Mouse (Mus musculus): ENCODE measurements around the gene Rab3b. TPM values are rescaled to one million over a fixed set of nuclear protein-coding genes. Genes with fewer than 3 reads are reported as not detected.

Rab3b gene
- polyA plus RNA-seq, 1 experiment = 17.0 TPM

- H3K9me3 ChIP-seq (replicated peaks; ENCODE audit: control insufficient read depth, insufficient read depth, low read length, poor library complexity, severe bottlenecking) = no peaks in the 10 kb centered on the region
- H3K27me3 ChIP-seq (ENCODE audit: control insufficient read depth, insufficient read depth, low read length, poor library complexity, severe bottlenecking) = no peaks in the 10 kb centered on the region
- peak overlapping the region; percentile 95 for H3K9ac ChIP-seq (ENCODE audit: low read depth, poor library complexity, severe bottlenecking)
- H3K4me3 ChIP-seq (ENCODE audit: low read depth, low read length) = peak overlapping the region; percentile 97
- no peaks in the 10 kb centered on the region for H3K4me1 ChIP-seq (ENCODE audit: control insufficient read depth, insufficient read depth, low read length)
- no peak for TF ChIP-seq CTCF (IDR thresholded peaks at IDR 0.05; ENCODE audit: low read depth, low read length)
- TF ChIP-seq EP300 (IDR thresholded peaks at IDR 0.05; ENCODE audit: insufficient read depth, low read depth, low read length) = no peak
- TF ChIP-seq POLR2A (IDR thresholded peaks at IDR 0.05; ENCODE audit: insufficient read depth, low read length) = no peak
- H3K36me3 ChIP-seq (ENCODE audit: control insufficient read depth, insufficient read depth, low read length, poor library complexity, severe bottlenecking) = peaks cover 5% of the 10 kb centered on the region; the same call in 1 of the 2 replicates
- peak overlapping the region; percentile 97 for H3K27ac ChIP-seq (ENCODE audit: insufficient read depth, low read length)
These were observed 43.9 kb upstream of the Rab3b start for GRCm38 (mm10) chr4:108834971-108835311.

- Histone ChIP-seq H3K4me3 (ENCODE audit: low read depth, low read length) (peak overlapping the region; percentile 97), H3K9me3 (replicated peaks; ENCODE audit: control insufficient read depth, insufficient read depth, low read length, poor library complexity, severe bottlenecking) (no peaks in the 10 kb centered on the region), H3K9ac (ENCODE audit: low read depth, poor library complexity, severe bottlenecking) (peak overlapping the region; percentile 95), H3K27me3 (ENCODE audit: control insufficient read depth, insufficient read depth, low read length, poor library complexity, severe bottlenecking) (no peaks in the 10 kb centered on the region), H3K4me1 (ENCODE audit: control insufficient read depth, insufficient read depth, low read length) (no peaks in the 10 kb centered on the region), H3K36me3 (ENCODE audit: control insufficient read depth, insufficient read depth, low read length, poor library complexity, severe bottlenecking) (no peaks in the 10 kb centered on the region), H3K27ac (ENCODE audit: insufficient read depth, low read length) (peak overlapping the region; percentile 97)
- no peak for TF ChIP-seq POLR2A (IDR thresholded peaks at IDR 0.05; ENCODE audit: insufficient read depth, low read length)
- no peak for TF ChIP-seq EP300 (IDR thresholded peaks at IDR 0.05; ENCODE audit: insufficient read depth, low read depth, low read length)
- no peak for TF ChIP-seq CTCF (IDR thresholded peaks at IDR 0.05; ENCODE audit: low read depth, low read length)
These were observed 43.4 kb upstream of the Rab3b start for GRCm38 (mm10) chr4:108835496-108835895.

- Histone ChIP-seq H3K4me1 (ENCODE audit: control insufficient read depth, insufficient read depth, low read length) (peaks cover 2% of the 10 kb centered on the region), H3K9me3 (replicated peaks; ENCODE audit: control insufficient read depth, insufficient read depth, low read length, poor library complexity, severe bottlenecking) (no peaks in the 10 kb centered on the region), H3K27me3 (ENCODE audit: control insufficient read depth, insufficient read depth, low read length, poor library complexity, severe bottlenecking) (no peaks in the 10 kb centered on the region), H3K27ac (ENCODE audit: insufficient read depth, low read length) (no peak overlapping the region), H3K9ac (ENCODE audit: low read depth, poor library complexity, severe bottlenecking) (no peak overlapping the region), H3K4me3 (ENCODE audit: low read depth, low read length) (no peak overlapping the region), H3K36me3 (ENCODE audit: control insufficient read depth, insufficient read depth, low read length, poor library complexity, severe bottlenecking) (no peaks in the 10 kb centered on the region)
- TF ChIP-seq EP300 (IDR thresholded peaks at IDR 0.05; ENCODE audit: insufficient read depth, low read depth, low read length) = no peak
- no peak for TF ChIP-seq POLR2A (IDR thresholded peaks at IDR 0.05; ENCODE audit: insufficient read depth, low read length)
- TF ChIP-seq CTCF (IDR thresholded peaks at IDR 0.05; ENCODE audit: low read depth, low read length) = no peak
These were observed 40.8 kb upstream of the Rab3b start for GRCm38 (mm10) chr4:108838031-108838430.

DNA sequence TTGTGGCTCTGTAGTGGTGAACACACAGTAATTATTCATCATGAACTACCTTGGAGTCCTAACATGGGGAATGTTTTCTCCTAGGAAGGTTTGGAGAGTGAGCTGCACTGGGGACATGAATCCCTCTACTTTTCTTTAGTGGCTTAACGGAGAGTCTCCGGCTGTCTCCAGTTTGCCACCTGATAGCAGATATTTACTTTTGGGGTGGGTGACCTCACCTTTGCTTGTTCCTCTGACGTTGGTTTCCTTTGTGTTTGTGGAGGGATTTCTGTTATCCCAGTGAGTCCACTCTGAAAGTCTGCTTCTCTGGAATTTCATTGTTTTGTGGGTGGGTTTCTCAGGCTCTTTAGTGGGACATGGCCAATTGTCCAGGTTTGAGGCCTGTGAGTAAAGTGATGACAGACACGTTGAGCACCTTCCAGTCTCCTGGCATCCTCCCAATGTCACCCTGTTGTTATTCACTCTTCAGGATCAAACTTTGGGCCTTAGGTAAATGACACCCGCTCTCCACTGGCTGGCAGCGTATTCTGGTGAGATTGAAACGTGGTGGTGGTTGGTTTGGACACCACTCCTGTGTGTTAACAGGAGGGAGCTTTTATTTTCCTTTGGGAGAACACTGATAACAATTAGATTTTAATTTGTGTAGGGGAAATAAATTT lies 36.8 kb upstream of the Rab3b start:
- H3K36me3 ChIP-seq (ENCODE audit: control insufficient read depth, insufficient read depth, low read length, poor library complexity, severe bottlenecking) = no peaks in the 10 kb centered on the region
- no peaks in the 10 kb centered on the region for H3K9me3 ChIP-seq (replicated peaks; ENCODE audit: control insufficient read depth, insufficient read depth, low read length, poor library complexity, severe bottlenecking)
- TF ChIP-seq CTCF (IDR thresholded peaks at IDR 0.05; ENCODE audit: low read depth, low read length) = no peak
- no peak for TF ChIP-seq POLR2A (IDR thresholded peaks at IDR 0.05; ENCODE audit: insufficient read depth, low read length)
- TF ChIP-seq EP300 (IDR thresholded peaks at IDR 0.05; ENCODE audit: insufficient read depth, low read depth, low read length) = no peak
- H3K4me3 ChIP-seq (ENCODE audit: low read depth, low read length) = no peak overlapping the region
- H3K4me1 ChIP-seq (ENCODE audit: control insufficient read depth, insufficient read depth, low read length) = peaks cover 2% of the 10 kb centered on the region
- no peak overlapping the region for H3K9ac ChIP-seq (ENCODE audit: low read depth, poor library complexity, severe bottlenecking)
- peak overlapping the region; percentile 19; the same call in 1 of the 2 replicates for H3K27ac ChIP-seq (ENCODE audit: insufficient read depth, low read length)
- no peaks in the 10 kb centered on the region for H3K27me3 ChIP-seq (ENCODE audit: control insufficient read depth, insufficient read depth, low read length, poor library complexity, severe bottlenecking)

DNA sequence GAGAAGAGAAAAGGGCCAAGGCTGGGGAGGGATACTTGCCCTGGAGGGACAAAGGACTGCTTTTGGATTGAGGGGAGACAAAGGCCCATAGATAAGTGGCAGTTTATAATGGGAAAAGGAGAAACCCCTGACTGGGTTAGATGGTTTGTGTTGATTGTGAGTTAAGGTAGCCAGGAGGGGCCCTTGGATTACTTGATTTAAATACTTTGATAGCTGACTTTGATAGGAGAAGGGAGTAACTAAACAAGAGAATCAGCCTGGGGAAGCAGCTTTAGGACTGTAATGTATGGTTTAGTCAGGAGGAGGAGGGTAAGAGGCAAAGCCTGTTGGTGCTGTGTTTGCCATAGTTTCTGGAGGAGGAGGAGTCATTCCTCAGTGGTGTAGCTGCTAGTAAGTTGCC lies 35.5 kb upstream of the Rab3b start:
- no peak overlapping the region for H3K4me3 ChIP-seq (ENCODE audit: low read depth, low read length)
- no peak for TF ChIP-seq CTCF (IDR thresholded peaks at IDR 0.05; ENCODE audit: low read depth, low read length)
- TF ChIP-seq EP300 (IDR thresholded peaks at IDR 0.05; ENCODE audit: insufficient read depth, low read depth, low read length) = 0 out of 2 replicates have a peak, but pooled peaks have one; percentile 18
- H3K36me3 ChIP-seq (ENCODE audit: control insufficient read depth, insufficient read depth, low read length, poor library complexity, severe bottlenecking) = no peaks in the 10 kb centered on the region
- peaks cover 2% of the 10 kb centered on the region for H3K4me1 ChIP-seq (ENCODE audit: control insufficient read depth, insufficient read depth, low read length)
- peak overlapping the region; percentile 18; the same call in 1 of the 2 replicates for H3K9ac ChIP-seq (ENCODE audit: low read depth, poor library complexity, severe bottlenecking)
- no peaks in the 10 kb centered on the region for H3K9me3 ChIP-seq (replicated peaks; ENCODE audit: control insufficient read depth, insufficient read depth, low read length, poor library complexity, severe bottlenecking)
- H3K27me3 ChIP-seq (ENCODE audit: control insufficient read depth, insufficient read depth, low read length, poor library complexity, severe bottlenecking) = no peaks in the 10 kb centered on the region
- H3K27ac ChIP-seq (ENCODE audit: insufficient read depth, low read length) = peak overlapping the region; percentile 93

GRCm38 (mm10) chr4:108845824-108846569 lies 32.9 kb upstream of the Rab3b start:
- TF ChIP-seq EP300 (IDR thresholded peaks at IDR 0.05; ENCODE audit: insufficient read depth, low read depth, low read length) (no peak), POLR2A (IDR thresholded peaks at IDR 0.05; ENCODE audit: insufficient read depth, low read length) (no peak), CTCF (IDR thresholded peaks at IDR 0.05; ENCODE audit: low read depth, low read length) (no peak)
- Histone ChIP-seq H3K36me3 (ENCODE audit: control insufficient read depth, insufficient read depth, low read length, poor library complexity, severe bottlenecking) (peaks cover 14% of the 10 kb centered on the region; the same call in 1 of the 2 replicates), H3K4me3 (ENCODE audit: low read depth, low read length) (no peak overlapping the region), H3K27me3 (ENCODE audit: control insufficient read depth, insufficient read depth, low read length, poor library complexity, severe bottlenecking) (no peaks in the 10 kb centered on the region), H3K9me3 (replicated peaks; ENCODE audit: control insufficient read depth, insufficient read depth, low read length, poor library complexity, severe bottlenecking) (no peaks in the 10 kb centered on the region), H3K4me1 (ENCODE audit: control insufficient read depth, insufficient read depth, low read length) (peaks cover 2% of the 10 kb centered on the region), H3K27ac (ENCODE audit: insufficient read depth, low read length) (no peak overlapping the region), H3K9ac (ENCODE audit: low read depth, poor library complexity, severe bottlenecking) (no peak overlapping the region)

All from ES-Bruce4 (cell line).